Mouse (Mus musculus) induced T-regulatory cell, adult 2 months (primary cell): ENCODE data around the gene Gm4027.
"Not testable (repeated sequence)": the region's sequence is repeated elsewhere in the genome, so short reads cannot be mapped to it uniquely, and the experiment has no call there.

Source experiments
- DNase-seq: peaks from one replicate; pipeline ENCODE4 v3.0.0-alpha.2; 2012; ENCODE audit warnings: low read depth

Gm4027 gene

GRCm38 (mm10) chr12:87618569-87618968, at the start of gene Gm4027:
Gene Gm4027, plus strand, starts transcription at chr12:87618869.
- DNase-seq, result not testable (repeated sequence)

- DNase-seq, result not testable (repeated sequence)
These were observed 17.3 kb upstream of the Gm4027 start for GRCm38 (mm10) chr12:87601388-87601787.

GRCm38 (mm10) chr12:87602388-87602787, 16.3 kb upstream of the Gm4027 start, which contains the start of gene Oog1:
Gene Oog1, plus strand, starts transcription at chr12:87602688.
- DNase-seq, result not testable (repeated sequence)

GRCm38 (mm10) chr12:87644520-87644919, 25.9 kb downstream of the Gm4027 start, which contains the start of gene Gm16381:
Gene Gm16381, minus strand, starts transcription at chr12:87644620.
- DNase-seq, result not testable (repeated sequence)

- DNase-seq, result not testable (repeated sequence)
These were observed 34.4 kb downstream of the Gm4027 start for GRCm38 (mm10) chr12:87652916-87653703.
